Mouse (Mus musculus): ENCODE results near the gene Mast4.

Gene Mast4

GRCm38 (mm10) chr13:102932434-102932833, 401.9 kb downstream of the Mast4 start:
- DNase-seq (ENCODE audit: low read depth, low spot score): no peak

- no peak for DNase-seq (ENCODE audit: low read depth, low spot score)
Observed at GRCm38 (mm10) chr13:102931951-102932350, 402.3 kb downstream of the Mast4 start.

- peak; percentile 48 for DNase-seq (ENCODE audit: low read depth, low spot score)
Observed at GRCm38 (mm10) chr13:102925844-102926598, 408.3 kb downstream of the Mast4 start.

- no peak for DNase-seq (ENCODE audit: low read depth, low spot score)
Observed at GRCm38 (mm10) chr13:102919741-102920140, 414.6 kb downstream of the Mast4 start.

GRCm38 (mm10) chr13:102918616-102919015, 415.7 kb downstream of the Mast4 start:
- DNase-seq (ENCODE audit: low read depth, low spot score): no peak

- DNase-seq (ENCODE audit: low read depth, low spot score): no peak
Observed at GRCm38 (mm10) chr13:102915341-102915740, 419.0 kb downstream of the Mast4 start.

GRCm38 (mm10) chr13:102914800-102915199, 419.5 kb downstream of the Mast4 start:
- DNase-seq (ENCODE audit: low read depth, low spot score): no peak

GRCm38 (mm10) chr13:102913919-102914318, 420.4 kb downstream of the Mast4 start:
- DNase-seq (ENCODE audit: low read depth, low spot score): no peak

- no peak for DNase-seq (ENCODE audit: low read depth, low spot score)
Observed at GRCm38 (mm10) chr13:102912867-102913266, 421.4 kb downstream of the Mast4 start.

- DNase-seq (ENCODE audit: low read depth, low spot score): peak; percentile 37
Observed at GRCm38 (mm10) chr13:102909654-102910418, 424.5 kb downstream of the Mast4 start.

GRCm38 (mm10) chr13:102906661-102907009, 427.7 kb downstream of the Mast4 start:
- DNase-seq (ENCODE audit: low read depth, low spot score): no peak

GRCm38 (mm10) chr13:102906004-102906660, 428.2 kb downstream of the Mast4 start:
- peak; percentile 93 for DNase-seq (ENCODE audit: low read depth, low spot score)

GRCm38 (mm10) chr13:102905361-102905950, 428.8 kb downstream of the Mast4 start:
- DNase-seq (ENCODE audit: low read depth, low spot score): no peak

- no peak for DNase-seq (ENCODE audit: low read depth, low spot score)
Observed at GRCm38 (mm10) chr13:102903689-102904088, 430.6 kb downstream of the Mast4 start.

GRCm38 (mm10) chr13:102902123-102902522, 432.2 kb downstream of the Mast4 start:
- DNase-seq (ENCODE audit: low read depth, low spot score): no peak

- no peak for DNase-seq (ENCODE audit: low read depth, low spot score)
Observed at GRCm38 (mm10) chr13:102900531-102900930, 433.8 kb downstream of the Mast4 start.

GRCm38 (mm10) chr13:102900083-102900420, 434.2 kb downstream of the Mast4 start:
- DNase-seq (ENCODE audit: low read depth, low spot score): no peak

- DNase-seq (ENCODE audit: low read depth, low spot score): no peak
Observed at GRCm38 (mm10) chr13:102899253-102900082, 434.8 kb downstream of the Mast4 start.

GRCm38 (mm10) chr13:102898374-102899131, 435.7 kb downstream of the Mast4 start:
- DNase-seq (ENCODE audit: low read depth, low spot score): no peak

GRCm38 (mm10) chr13:102896322-102896721, 438.0 kb downstream of the Mast4 start:
- no peak for DNase-seq (ENCODE audit: low read depth, low spot score)

GRCm38 (mm10) chr13:102895894-102896293, 438.4 kb downstream of the Mast4 start:
- no peak for DNase-seq (ENCODE audit: low read depth, low spot score)
